Comparison of ENCODE assay signal across 20 mouse cellular contexts in the genomic region with DNA sequence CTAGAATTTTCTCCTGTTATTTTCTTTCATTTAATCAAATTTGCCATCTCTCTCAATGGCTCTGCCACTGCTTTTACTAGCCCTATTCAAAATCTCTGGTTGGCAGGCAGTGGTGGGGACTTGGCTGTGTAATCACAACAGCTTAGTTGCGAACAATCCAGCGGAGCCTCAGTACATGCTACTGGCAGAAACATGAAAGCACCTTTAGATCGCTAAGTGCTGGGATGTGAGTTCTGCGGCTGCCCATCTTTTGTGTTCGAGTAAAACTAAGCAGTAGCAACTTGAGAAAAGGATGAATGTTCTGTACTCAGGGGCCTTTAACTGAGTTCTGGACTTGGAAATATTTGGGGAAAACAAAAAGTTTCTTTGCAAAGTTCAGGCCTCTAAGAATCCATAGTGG.
DNase-seq lines count a peak whose midpoint lies in the region; ATAC-seq lines count a peak whose summit lies in the region.
"Had no signal": no experiment of that assay in that cellular context is flagged by ENCODE, and none has a peak within 500 bp of the region (broad histone marks: within the 10 kb centered on the region; RNA-seq: fewer than 3 reads in every experiment).

No protein-coding gene starts in this region.

- H3K4me3 ChIP-seq in forebrain, embryonic 11.5 days (ENCODE audit: low read depth, low read length) = no peak overlapping the region
- H3K4me3 ChIP-seq in forebrain, embryonic 10.5 days = no peak overlapping the region
- no peak overlapping the region for H3K4me3 ChIP-seq in midbrain, embryonic 14.5 days (replicated peaks; ENCODE audit: low read depth, low read length)
- H3K4me3 ChIP-seq in midbrain, embryonic 15.5 days = no peak overlapping the region
- no peak overlapping the region for H3K4me3 ChIP-seq in forebrain, embryonic 12.5 days (replicated peaks)
- H3K4me3 ChIP-seq in forebrain, embryonic 16.5 days (replicated peaks; ENCODE audit: low read length) = no peak overlapping the region
- H3K4me3 ChIP-seq: embryonic facial prominence, embryonic 15.5 days; erythroblast, embryonic 14.5 days; gastrocnemius, adult 2 months; heart, embryonic 13.5 days; hindbrain, embryonic 12.5 days had no signal

- no peaks in the 10 kb centered on the region for H3K36me3 ChIP-seq in forebrain, embryonic 11.5 days (ENCODE audit: control insufficient read depth, insufficient read depth, low read length)
- no peaks in the 10 kb centered on the region for H3K36me3 ChIP-seq in forebrain, embryonic 10.5 days (replicated peaks)
- H3K36me3 ChIP-seq in midbrain, embryonic 14.5 days (ENCODE audit: control insufficient read depth, insufficient read depth, low read length) = no peaks in the 10 kb centered on the region
- H3K36me3 ChIP-seq in midbrain, embryonic 15.5 days (replicated peaks) = no peaks in the 10 kb centered on the region
- H3K36me3 ChIP-seq in forebrain, embryonic 12.5 days (replicated peaks) = no peaks in the 10 kb centered on the region
- H3K36me3 ChIP-seq in forebrain, embryonic 16.5 days (ENCODE audit: control insufficient read depth, insufficient read depth) = no peaks in the 10 kb centered on the region
- H3K36me3 ChIP-seq: embryonic facial prominence, embryonic 15.5 days; heart, embryonic 13.5 days; hindbrain, embryonic 12.5 days had no signal

- H3K27ac ChIP-seq in forebrain, embryonic 11.5 days (ENCODE audit: low read depth, low read length) = no peak overlapping the region
- H3K27ac ChIP-seq in forebrain, embryonic 10.5 days = no peak overlapping the region
- no peak overlapping the region for H3K27ac ChIP-seq in midbrain, embryonic 14.5 days (replicated peaks; ENCODE audit: low read depth, low read length)
- no peak overlapping the region for H3K27ac ChIP-seq in midbrain, embryonic 15.5 days
- no peak overlapping the region for H3K27ac ChIP-seq in forebrain, embryonic 12.5 days
- no peak overlapping the region for H3K27ac ChIP-seq in forebrain, embryonic 16.5 days (ENCODE audit: low read length)
- H3K27ac ChIP-seq: embryonic facial prominence, embryonic 15.5 days; gastrocnemius, adult 2 months; heart, embryonic 13.5 days; hindbrain, embryonic 12.5 days had no signal

- 0 out of 2 replicates have a peak, but pooled peaks have one; percentile 46 for ATAC-seq in forebrain, embryonic 11.5 days (replicated peaks; ENCODE audit: low FRiP score)
- ATAC-seq in midbrain, embryonic 14.5 days (ENCODE audit: low FRiP score, low TSS enrichment) = no peak
- no peak; the same call in 1 of the 2 replicates for ATAC-seq in midbrain, embryonic 15.5 days (replicated peaks)
- peak; percentile 50; the same call in 1 of the 2 replicates for ATAC-seq in forebrain, embryonic 12.5 days (ENCODE audit: low FRiP score)
- ATAC-seq in forebrain, embryonic 16.5 days = peak; percentile 81
- ATAC-seq: hindbrain, embryonic 16.5 days had no signal

- no peak for DNase-seq in forebrain, embryonic 11.5 days (ENCODE audit: low spot score)
- DNase-seq in forebrain, embryonic 10.5 days (ENCODE audit: extremely low spot score, low spot score) = no peak
- DNase-seq in midbrain, embryonic 14.5 days = peak; percentile 24
- DNase-seq in left cerebral cortex, adult 8-10 months (ENCODE audit: low spot score in 2 of 2) = no peak
- DNase-seq in thymus, postnatal 4 days = no peak
- DNase-seq: adrenal gland, postnatal 10 days; cerebellum, adult 18-20 months; cerebellum, adult 9-11 months; embryo, embryonic 11 days; gastrocnemius, adult 2 months; gastrocnemius, postnatal 25 days; heart, postnatal 36 days had no signal

- H3K4me1 ChIP-seq in forebrain, embryonic 11.5 days (replicated peaks; ENCODE audit: control insufficient read depth, insufficient read depth, low read length) = no peaks in the 10 kb centered on the region
- peaks cover 25% of the 10 kb centered on the region for H3K4me1 ChIP-seq in forebrain, embryonic 10.5 days
- no peaks in the 10 kb centered on the region for H3K4me1 ChIP-seq in midbrain, embryonic 14.5 days (ENCODE audit: control insufficient read depth, insufficient read depth, low read length)
- H3K4me1 ChIP-seq in midbrain, embryonic 15.5 days = no peaks in the 10 kb centered on the region
- peaks cover 4% of the 10 kb centered on the region; the same call in 1 of the 2 replicates for H3K4me1 ChIP-seq in forebrain, embryonic 12.5 days
- H3K4me1 ChIP-seq in forebrain, embryonic 16.5 days (replicated peaks; ENCODE audit: control insufficient read depth, insufficient read depth, low read length) = peaks cover 2% of the 10 kb centered on the region; the same call in 1 of the 2 replicates
- H3K4me1 ChIP-seq: embryonic facial prominence, embryonic 15.5 days; hindbrain, embryonic 12.5 days had no signal

- H3K9me3 ChIP-seq in forebrain, embryonic 11.5 days (ENCODE audit: control insufficient read depth, low read length) = no peaks in the 10 kb centered on the region
- H3K9me3 ChIP-seq in forebrain, embryonic 10.5 days = no peaks in the 10 kb centered on the region
- no peaks in the 10 kb centered on the region for H3K9me3 ChIP-seq in midbrain, embryonic 14.5 days (ENCODE audit: control insufficient read depth, low read length)
- no peaks in the 10 kb centered on the region for H3K9me3 ChIP-seq in midbrain, embryonic 15.5 days
- H3K9me3 ChIP-seq in forebrain, embryonic 12.5 days = no peaks in the 10 kb centered on the region
- no peaks in the 10 kb centered on the region for H3K9me3 ChIP-seq in forebrain, embryonic 16.5 days (ENCODE audit: control insufficient read depth, low read length)
- H3K9me3 ChIP-seq: embryonic facial prominence, embryonic 15.5 days; heart, embryonic 13.5 days; hindbrain, embryonic 12.5 days had no signal

- H3K4me2 ChIP-seq in forebrain, embryonic 11.5 days (ENCODE audit: low read depth, low read length, severe bottlenecking) = no peak overlapping the region
- H3K4me2 ChIP-seq in midbrain, embryonic 14.5 days (ENCODE audit: low read length) = no peak overlapping the region
- no peak overlapping the region for H3K4me2 ChIP-seq in midbrain, embryonic 15.5 days
- H3K4me2 ChIP-seq in forebrain, embryonic 12.5 days = no peak overlapping the region
- H3K4me2 ChIP-seq in forebrain, embryonic 16.5 days (ENCODE audit: low read length) = no peak overlapping the region
- H3K4me2 ChIP-seq: embryonic facial prominence, embryonic 15.5 days; heart, embryonic 13.5 days; hindbrain, embryonic 12.5 days had no signal

- no peaks in the 10 kb centered on the region for H3K27me3 ChIP-seq in forebrain, embryonic 11.5 days (ENCODE audit: control insufficient read depth, insufficient read depth, low read length)
- no peaks in the 10 kb centered on the region for H3K27me3 ChIP-seq in forebrain, embryonic 10.5 days (ENCODE audit: poor library complexity, severe bottlenecking)
- H3K27me3 ChIP-seq in midbrain, embryonic 14.5 days (ENCODE audit: control insufficient read depth, insufficient read depth, low read length) = no peaks in the 10 kb centered on the region
- no peaks in the 10 kb centered on the region for H3K27me3 ChIP-seq in midbrain, embryonic 15.5 days (replicated peaks)
- no peaks in the 10 kb centered on the region for H3K27me3 ChIP-seq in forebrain, embryonic 12.5 days
- no peaks in the 10 kb centered on the region for H3K27me3 ChIP-seq in forebrain, embryonic 16.5 days (replicated peaks; ENCODE audit: control insufficient read depth, insufficient read depth, low read length)
- H3K27me3 ChIP-seq: embryonic facial prominence, embryonic 15.5 days; heart, embryonic 13.5 days; hindbrain, embryonic 12.5 days had no signal

- 46% methylated on average over 5 of the region's 5 CpGs for WGBS in forebrain, embryonic 11.5 days
- 63% methylated on average over 5 of the region's 5 CpGs for WGBS in forebrain, embryonic 10.5 days
- 66% methylated on average over 5 of the region's 5 CpGs for WGBS in midbrain, embryonic 14.5 days
- 62% methylated on average over 5 of the region's 5 CpGs for WGBS in midbrain, embryonic 15.5 days
- WGBS in forebrain, embryonic 12.5 days = 20% methylated on average over 5 of the region's 5 CpGs
- 7% methylated on average over 5 of the region's 5 CpGs for WGBS in forebrain, embryonic 16.5 days

- H3K9ac ChIP-seq in forebrain, embryonic 11.5 days (ENCODE audit: low read length) = no peak overlapping the region
- H3K9ac ChIP-seq in midbrain, embryonic 14.5 days (replicated peaks; ENCODE audit: low read length) = no peak overlapping the region
- H3K9ac ChIP-seq in midbrain, embryonic 15.5 days = no peak overlapping the region
- no peak overlapping the region for H3K9ac ChIP-seq in forebrain, embryonic 12.5 days
- no peak overlapping the region for H3K9ac ChIP-seq in forebrain, embryonic 16.5 days (replicated peaks; ENCODE audit: low read depth, low read length)
- H3K9ac ChIP-seq: embryonic facial prominence, embryonic 15.5 days; heart, embryonic 13.5 days; hindbrain, embryonic 12.5 days had no signal

Comparison
In these comparisons a context has a peak if more than half of its experiments do, and no peak if none do; other contexts are left out.
1. ATAC-seq: peak in forebrain, embryonic 11.5 days (single experiment), forebrain, embryonic 12.5 days (single experiment) and forebrain, embryonic 16.5 days (single experiment); none in midbrain, embryonic 14.5 days (single experiment) and midbrain, embryonic 15.5 days (single experiment).